Mouse (Mus musculus): ENCODE measurements at regions not wholly inside any gene's neighbourhood (a gene's known extent, or its start where the extent isn't known, plus 50 kb on each side); places are given as distances from the start of the nearest gene placed in this dataset.

GRCm38 (mm10) chr11:34973012-34973411, 139.6 kb upstream of the Spdl1 start:
- H3K4me3 ChIP-seq (ENCODE audit: insufficient read depth in 1 of 2, low read depth in 1 of 2, low read length in 2 of 2, poor library complexity in 1 of 2, severe bottlenecking in 1 of 2), result no peak overlapping the region
- H3K9ac ChIP-seq (ENCODE audit: insufficient read depth, low read depth, low read length, poor library complexity, severe bottlenecking), result no peak overlapping the region
- in situ Hi-C loops (cut with MboI; ENCODE audit: low sequenced_read_pairs in 2 of 2, unreplicated experiment in 2 of 2), result no loop called here
- no peak for TF ChIP-seq HCFC1 (IDR thresholded peaks at IDR 0.05; ENCODE audit: borderline replicate concordance, insufficient read depth, low read length)
- TF ChIP-seq ZNF384 (IDR thresholded peaks at IDR 0.05; ENCODE audit: low read depth, low read length), result no peak
- TF ChIP-seq CHD2 (IDR thresholded peaks at IDR 0.05; ENCODE audit: low read depth, low read length), result no peak
- TF ChIP-seq ZC3H11A (IDR thresholded peaks at IDR 0.05; ENCODE audit: borderline replicate concordance, low read depth, low read length), result no peak
- TF ChIP-seq MAFK (IDR thresholded peaks at IDR 0.05; ENCODE audit: insufficient read depth, low read depth, low read length), result no peak
- DNase-seq (ENCODE audit: low read depth, low spot score), result no peak
- no peaks in the 10 kb centered on the region for H3K4me1 ChIP-seq (ENCODE audit: control insufficient read depth in 2 of 2, insufficient read depth in 2 of 2, low read length in 2 of 2, poor library complexity in 1 of 2)
- no peaks in the 10 kb centered on the region for H3K9me3 ChIP-seq (ENCODE audit: control insufficient read depth, insufficient read depth, low read depth, low read length)
- no peak overlapping the region for H3K27ac ChIP-seq (ENCODE audit: insufficient read depth, low read depth, low read length, poor library complexity, severe bottlenecking)
- H3K36me3 ChIP-seq (ENCODE audit: control insufficient read depth, insufficient read depth, low read length, poor library complexity, severe bottlenecking), result no peaks in the 10 kb centered on the region

GRCm38 (mm10) chr11:34959291-34959690, 125.8 kb upstream of the Spdl1 start:
- Histone ChIP-seq H3K4me1 (ENCODE audit: control insufficient read depth in 2 of 2, insufficient read depth in 2 of 2, low read length in 2 of 2, poor library complexity in 1 of 2) (no peaks in the 10 kb centered on the region), H3K27ac (ENCODE audit: insufficient read depth, low read depth, low read length, poor library complexity, severe bottlenecking) (no peak overlapping the region), H3K4me3 (ENCODE audit: insufficient read depth in 1 of 2, low read depth in 1 of 2, low read length in 2 of 2, poor library complexity in 1 of 2, severe bottlenecking in 1 of 2) (no peak overlapping the region), H3K9me3 (ENCODE audit: control insufficient read depth, insufficient read depth, low read depth, low read length) (no peaks in the 10 kb centered on the region), H3K36me3 (ENCODE audit: control insufficient read depth, insufficient read depth, low read length, poor library complexity, severe bottlenecking) (no peaks in the 10 kb centered on the region), H3K9ac (ENCODE audit: insufficient read depth, low read depth, low read length, poor library complexity, severe bottlenecking) (no peak overlapping the region)
- DNase-seq (ENCODE audit: low read depth, low spot score), result no peak
- no peak for TF ChIP-seq ZNF384 (IDR thresholded peaks at IDR 0.05; ENCODE audit: low read depth, low read length)
- in situ Hi-C loops (cut with MboI; ENCODE audit: low sequenced_read_pairs in 2 of 2, unreplicated experiment in 2 of 2), result no loop called here

- Histone ChIP-seq H3K9ac (ENCODE audit: insufficient read depth, low read depth, low read length, poor library complexity, severe bottlenecking) (no peak overlapping the region), H3K9me3 (ENCODE audit: control insufficient read depth, insufficient read depth, low read depth, low read length) (no peaks in the 10 kb centered on the region), H3K4me3 (ENCODE audit: insufficient read depth in 1 of 2, low read depth in 1 of 2, low read length in 2 of 2, poor library complexity in 1 of 2, severe bottlenecking in 1 of 2) (no peak overlapping the region), H3K4me1 (ENCODE audit: control insufficient read depth in 2 of 2, insufficient read depth in 2 of 2, low read length in 2 of 2, poor library complexity in 1 of 2) (no peaks in the 10 kb centered on the region), H3K36me3 (ENCODE audit: control insufficient read depth, insufficient read depth, low read length, poor library complexity, severe bottlenecking) (no peaks in the 10 kb centered on the region), H3K27ac (ENCODE audit: insufficient read depth, low read depth, low read length, poor library complexity, severe bottlenecking) (no peak overlapping the region)
- no peak for DNase-seq (ENCODE audit: low read depth, low spot score)
- TF ChIP-seq ZC3H11A (IDR thresholded peaks at IDR 0.05; ENCODE audit: borderline replicate concordance, low read depth, low read length), result no peak
- no peak for TF ChIP-seq ZNF384 (IDR thresholded peaks at IDR 0.05; ENCODE audit: low read depth, low read length)
- no peak for TF ChIP-seq CHD2 (IDR thresholded peaks at IDR 0.05; ENCODE audit: low read depth, low read length)
- no peak for TF ChIP-seq MAFK (IDR thresholded peaks at IDR 0.05; ENCODE audit: insufficient read depth, low read depth, low read length)
- TF ChIP-seq HCFC1 (IDR thresholded peaks at IDR 0.05; ENCODE audit: borderline replicate concordance, insufficient read depth, low read length), result no peak
- in situ Hi-C loops (cut with MboI; ENCODE audit: low sequenced_read_pairs in 2 of 2, unreplicated experiment in 2 of 2), result no loop called here
These were observed 108.3 kb upstream of the Spdl1 start for GRCm38 (mm10) chr11:34941486-34942456.

GRCm38 (mm10) chr11:34940151-34940550, 106.7 kb upstream of the Spdl1 start:
- Histone ChIP-seq H3K9ac (ENCODE audit: insufficient read depth, low read depth, low read length, poor library complexity, severe bottlenecking) (no peak overlapping the region), H3K36me3 (ENCODE audit: control insufficient read depth, insufficient read depth, low read length, poor library complexity, severe bottlenecking) (no peaks in the 10 kb centered on the region), H3K27ac (ENCODE audit: insufficient read depth, low read depth, low read length, poor library complexity, severe bottlenecking) (no peak overlapping the region), H3K9me3 (ENCODE audit: control insufficient read depth, insufficient read depth, low read depth, low read length) (no peaks in the 10 kb centered on the region), H3K4me3 (ENCODE audit: insufficient read depth in 1 of 2, low read depth in 1 of 2, low read length in 2 of 2, poor library complexity in 1 of 2, severe bottlenecking in 1 of 2) (no peak overlapping the region), H3K4me1 (ENCODE audit: control insufficient read depth in 2 of 2, insufficient read depth in 2 of 2, low read length in 2 of 2, poor library complexity in 1 of 2) (no peaks in the 10 kb centered on the region)
- no peak for DNase-seq (ENCODE audit: low read depth, low spot score)
- in situ Hi-C loops (cut with MboI; ENCODE audit: low sequenced_read_pairs in 2 of 2, unreplicated experiment in 2 of 2), result no loop called here
- TF ChIP-seq CHD2 (IDR thresholded peaks at IDR 0.05; ENCODE audit: low read depth, low read length) (no peak), ZC3H11A (IDR thresholded peaks at IDR 0.05; ENCODE audit: borderline replicate concordance, low read depth, low read length) (no peak), ZNF384 (IDR thresholded peaks at IDR 0.05; ENCODE audit: low read depth, low read length) (no peak), HCFC1 (IDR thresholded peaks at IDR 0.05; ENCODE audit: borderline replicate concordance, insufficient read depth, low read length) (no peak), MAFK (IDR thresholded peaks at IDR 0.05; ENCODE audit: insufficient read depth, low read depth, low read length) (no peak)

Measured in ES-E14 (cell line).